Mouse (Mus musculus): ENCODE data around the gene Gm11146. TPM values are rescaled to one million over a fixed set of nuclear protein-coding genes. Genes with fewer than 3 reads are reported as not detected.

Gene Gm11146
- polyA plus RNA-seq (2016; fragmentation: Nextera tagmentation; extraction: Ambion mirVana): not detected in 2 replicates

GRCm38 (mm10) chr16:77601994-77602393, at the start of gene Gm11146:
TSS of gene Gm11146 (minus strand) at chr16:77602094.
- WGBS: 60% methylated on average over 1 of the region's 1 CpGs
- H3K27me3 ChIP-seq (replicated peaks): no peaks in the 10 kb centered on the region
- H3K4me3 ChIP-seq: no peak within 1 kb of the TSS
- no peak within 1 kb of the TSS for H3K4me2 ChIP-seq
- H3K36me3 ChIP-seq: peaks cover 11% of the 10 kb centered on the region
- H3K9me3 ChIP-seq (replicated peaks): no peaks in the 10 kb centered on the region
- no peak within 1 kb of the TSS for H3K27ac ChIP-seq (ENCODE audit: poor library complexity, severe bottlenecking)
- H3K9ac ChIP-seq: no peak within 1 kb of the TSS
- no peaks in the 10 kb centered on the region for H3K4me1 ChIP-seq (replicated peaks)
- no peak for ATAC-seq (ENCODE audit: insufficient number of reproducible peaks, low FRiP score)

DNA sequence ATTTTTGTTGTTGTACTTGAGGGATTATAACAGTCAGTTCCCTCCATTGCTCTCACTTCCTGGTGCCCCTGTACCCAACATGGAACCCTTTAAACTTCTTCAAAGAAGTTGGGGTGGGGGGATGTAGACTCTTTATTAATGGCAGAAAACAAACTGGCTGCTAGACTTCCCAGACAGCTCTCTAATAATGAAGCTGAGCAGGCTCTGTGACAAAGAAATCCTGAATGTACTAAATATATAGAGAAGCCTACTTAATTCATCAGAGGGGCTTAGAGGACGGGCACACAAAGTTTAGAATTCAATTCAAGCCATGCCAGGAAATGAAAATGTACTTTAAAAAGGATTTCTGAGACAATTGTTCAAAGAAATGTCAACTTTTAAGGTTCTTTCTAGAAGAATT, 48.7 kb upstream of the Gm11146 start:
- Histone ChIP-seq H3K4me3 (no peak overlapping the region), H3K27ac (ENCODE audit: poor library complexity, severe bottlenecking) (no peak overlapping the region), H3K9ac (no peak overlapping the region), H3K9me3 (replicated peaks) (no peaks in the 10 kb centered on the region), H3K4me1 (replicated peaks) (no peaks in the 10 kb centered on the region), H3K36me3 (no peaks in the 10 kb centered on the region), H3K27me3 (replicated peaks) (no peaks in the 10 kb centered on the region), H3K4me2 (no peak overlapping the region)
- no peak for ATAC-seq (ENCODE audit: insufficient number of reproducible peaks, low FRiP score)
- 64% methylated on average over 1 of the region's 1 CpGs for WGBS

GRCm38 (mm10) chr16:77649006-77649405, 47.1 kb upstream of the Gm11146 start:
- Histone ChIP-seq H3K4me2 (no peak overlapping the region), H3K9me3 (replicated peaks) (no peaks in the 10 kb centered on the region), H3K4me3 (no peak overlapping the region), H3K27me3 (replicated peaks) (no peaks in the 10 kb centered on the region), H3K27ac (ENCODE audit: poor library complexity, severe bottlenecking) (no peak overlapping the region), H3K36me3 (no peaks in the 10 kb centered on the region), H3K4me1 (replicated peaks) (peaks cover 3% of the 10 kb centered on the region), H3K9ac (no peak overlapping the region)
- ATAC-seq (ENCODE audit: insufficient number of reproducible peaks, low FRiP score): no peak
- 79% methylated on average over 2 of the region's 2 CpGs for WGBS

DNA sequence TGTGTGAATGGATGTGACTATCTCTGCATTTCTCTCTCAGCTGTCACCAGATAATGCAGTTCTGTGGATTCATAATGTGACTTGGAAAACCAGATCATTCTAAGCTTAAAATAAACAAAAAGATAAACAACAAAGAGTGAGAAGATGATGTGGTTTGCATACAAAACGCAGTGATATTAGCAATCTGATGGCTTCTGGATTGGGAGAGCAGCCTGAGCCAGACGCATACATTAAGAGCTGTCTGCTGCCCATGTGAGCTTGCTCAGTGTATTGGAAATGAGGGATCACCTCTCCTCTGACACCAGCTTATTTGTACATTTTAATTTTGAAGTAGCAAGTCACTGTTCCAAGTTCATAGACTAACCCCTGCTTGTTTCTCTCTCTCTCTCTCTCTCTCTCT, 46.3 kb upstream of the Gm11146 start:
- no peak overlapping the region for H3K9ac ChIP-seq
- WGBS: 70% methylated on average over 2 of the region's 2 CpGs
- no peak overlapping the region for H3K4me2 ChIP-seq
- no peaks in the 10 kb centered on the region for H3K36me3 ChIP-seq
- no peak overlapping the region for H3K27ac ChIP-seq (ENCODE audit: poor library complexity, severe bottlenecking)
- H3K4me3 ChIP-seq: no peak overlapping the region
- no peaks in the 10 kb centered on the region for H3K27me3 ChIP-seq (replicated peaks)
- no peak for ATAC-seq (ENCODE audit: insufficient number of reproducible peaks, low FRiP score)
- peaks cover 8% of the 10 kb centered on the region for H3K4me1 ChIP-seq (replicated peaks)
- no peaks in the 10 kb centered on the region for H3K9me3 ChIP-seq (replicated peaks)

DNA sequence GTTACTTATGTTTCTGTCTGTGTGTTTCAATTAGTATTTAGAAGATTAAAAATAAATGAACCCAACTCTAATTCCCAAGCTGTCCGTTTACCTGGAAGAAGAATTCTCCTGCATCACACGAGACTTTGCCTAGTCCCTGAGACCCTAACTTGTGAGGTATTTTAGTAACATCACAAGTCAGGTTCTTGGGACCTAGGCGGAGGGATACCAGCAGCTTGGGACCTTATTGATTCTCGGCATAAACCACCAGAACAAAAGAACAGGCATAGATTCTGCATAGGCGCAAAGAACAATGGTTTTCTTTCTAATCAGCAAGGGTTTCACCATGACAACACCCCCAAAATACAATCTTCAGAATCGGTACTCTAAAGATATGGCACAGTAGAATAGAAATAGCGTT, 44.3 kb upstream of the Gm11146 start:
- Histone ChIP-seq H3K27ac (ENCODE audit: poor library complexity, severe bottlenecking) (no peak overlapping the region), H3K4me2 (no peak overlapping the region), H3K27me3 (replicated peaks) (no peaks in the 10 kb centered on the region), H3K4me3 (no peak overlapping the region), H3K9ac (no peak overlapping the region), H3K36me3 (no peaks in the 10 kb centered on the region), H3K4me1 (replicated peaks) (peaks cover 11% of the 10 kb centered on the region), H3K9me3 (replicated peaks) (no peaks in the 10 kb centered on the region)
- 73% methylated on average over 7 of the region's 7 CpGs for WGBS
- no peak for ATAC-seq (ENCODE audit: insufficient number of reproducible peaks, low FRiP score)

GRCm38 (mm10) chr16:77644976-77645375, 43.1 kb upstream of the Gm11146 start:
- H3K36me3 ChIP-seq: no peaks in the 10 kb centered on the region
- no peak overlapping the region for H3K4me2 ChIP-seq
- H3K9me3 ChIP-seq (replicated peaks): no peaks in the 10 kb centered on the region
- H3K27ac ChIP-seq (ENCODE audit: poor library complexity, severe bottlenecking): no peak overlapping the region
- H3K9ac ChIP-seq: no peak overlapping the region
- no peak overlapping the region for H3K4me3 ChIP-seq
- peaks cover 11% of the 10 kb centered on the region for H3K4me1 ChIP-seq (replicated peaks)
- H3K27me3 ChIP-seq (replicated peaks): no peaks in the 10 kb centered on the region
- 50% methylated on average over 1 of the region's 1 CpGs for WGBS
- no peak for ATAC-seq (ENCODE audit: insufficient number of reproducible peaks, low FRiP score)

GRCm38 (mm10) chr16:77643871-77644720, 42.2 kb upstream of the Gm11146 start:
- H3K27ac ChIP-seq (ENCODE audit: poor library complexity, severe bottlenecking): peak overlapping the region; percentile 62
- WGBS: 5% methylated on average over 31 of the region's 31 CpGs
- peak overlapping the region; percentile 56 for H3K4me3 ChIP-seq
- no peaks in the 10 kb centered on the region for H3K9me3 ChIP-seq (replicated peaks)
- H3K4me1 ChIP-seq (replicated peaks): peaks cover 11% of the 10 kb centered on the region
- H3K36me3 ChIP-seq: no peaks in the 10 kb centered on the region
- H3K4me2 ChIP-seq: peak overlapping the region; percentile 82
- no peaks in the 10 kb centered on the region for H3K27me3 ChIP-seq (replicated peaks)
- peak overlapping the region; percentile 71 for H3K9ac ChIP-seq
- peak; percentile 78 for ATAC-seq (ENCODE audit: insufficient number of reproducible peaks, low FRiP score)

DNA sequence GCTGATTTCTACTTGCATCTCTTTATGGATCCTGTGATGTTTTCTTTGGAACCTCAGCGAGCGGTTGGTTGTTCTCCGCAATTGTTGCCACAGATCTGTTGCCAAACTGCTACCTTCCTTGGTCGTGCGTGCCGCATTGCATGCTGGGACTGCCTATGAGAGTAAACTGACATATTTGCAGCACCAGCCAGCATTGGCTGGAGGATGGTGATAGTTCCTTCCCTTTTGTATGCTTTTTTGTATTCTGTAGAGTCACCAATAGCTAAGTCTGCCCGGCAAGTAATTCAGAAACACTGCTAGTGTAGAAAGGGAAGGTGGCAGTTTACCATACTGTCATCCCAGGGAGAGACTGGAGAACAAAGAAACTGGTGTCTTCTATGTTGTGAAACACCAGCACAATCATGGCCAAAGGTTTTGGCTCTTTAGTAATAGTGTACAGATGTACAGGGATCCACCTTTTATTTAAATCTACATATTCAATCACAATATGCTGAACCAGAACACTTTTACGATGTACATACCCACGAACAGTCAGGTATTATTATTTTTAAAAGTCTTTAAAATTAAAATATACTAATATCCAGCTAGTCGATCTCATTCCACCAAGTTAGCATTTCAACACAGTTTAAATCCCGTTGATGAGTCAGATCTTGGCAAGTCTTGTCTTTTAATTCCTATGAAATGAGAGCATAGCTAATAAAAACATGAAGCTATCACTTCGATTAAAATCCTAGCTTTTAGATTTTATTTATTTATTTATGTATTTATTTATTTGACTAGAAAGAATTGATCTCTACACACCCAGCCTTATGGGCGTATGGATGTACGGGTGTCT, 41.4 kb upstream of the Gm11146 start:
- no peaks in the 10 kb centered on the region for H3K9me3 ChIP-seq (replicated peaks)

GRCm38 (mm10) chr16:77636497-77636896, 34.6 kb upstream of the Gm11146 start:
- WGBS: 64% methylated on average over 6 of the region's 6 CpGs

More for the DNA sequence above, 41.4 kb upstream of the Gm11146 start:
- peak overlapping the region; percentile 82 for H3K4me2 ChIP-seq
- no peaks in the 10 kb centered on the region for H3K27me3 ChIP-seq (replicated peaks)
- peak overlapping the region; percentile 56 for H3K4me3 ChIP-seq
- H3K4me1 ChIP-seq (replicated peaks): peaks cover 11% of the 10 kb centered on the region
- peak overlapping the region; percentile 75 for H3K27ac ChIP-seq (ENCODE audit: poor library complexity, severe bottlenecking)
- no peak for ATAC-seq (ENCODE audit: insufficient number of reproducible peaks, low FRiP score)
- H3K36me3 ChIP-seq: no peaks in the 10 kb centered on the region
- no peak overlapping the region for H3K9ac ChIP-seq
- WGBS: 71% methylated on average over 14 of the region's 14 CpGs

GRCm38 (mm10) chr16:77632315-77632881, 30.5 kb upstream of the Gm11146 start:
- Histone ChIP-seq H3K4me2 (no peak overlapping the region), H3K4me3 (no peak overlapping the region), H3K9ac (no peak overlapping the region), H3K9me3 (replicated peaks) (no peaks in the 10 kb centered on the region), H3K27ac (ENCODE audit: poor library complexity, severe bottlenecking) (no peak overlapping the region), H3K36me3 (0 out of 2 replicates have a peak, but pooled peaks cover 3% of the 10 kb centered on the region), H3K4me1 (replicated peaks) (0 out of 2 replicates have a peak, but pooled peaks cover 2% of the 10 kb centered on the region), H3K27me3 (replicated peaks) (no peaks in the 10 kb centered on the region)
- 87% methylated on average over 6 of the region's 6 CpGs for WGBS
- ATAC-seq (ENCODE audit: insufficient number of reproducible peaks, low FRiP score): no peak

More at GRCm38 (mm10) chr16:77636497-77636896, 34.6 kb upstream of the Gm11146 start:
- Histone ChIP-seq H3K4me1 (replicated peaks) (no peaks in the 10 kb centered on the region), H3K9me3 (replicated peaks) (no peaks in the 10 kb centered on the region), H3K4me2 (no peak overlapping the region), H3K9ac (no peak overlapping the region), H3K4me3 (no peak overlapping the region), H3K36me3 (no peaks in the 10 kb centered on the region), H3K27me3 (replicated peaks) (no peaks in the 10 kb centered on the region), H3K27ac (ENCODE audit: poor library complexity, severe bottlenecking) (no peak overlapping the region)
- no peak for ATAC-seq (ENCODE audit: insufficient number of reproducible peaks, low FRiP score)

DNA sequence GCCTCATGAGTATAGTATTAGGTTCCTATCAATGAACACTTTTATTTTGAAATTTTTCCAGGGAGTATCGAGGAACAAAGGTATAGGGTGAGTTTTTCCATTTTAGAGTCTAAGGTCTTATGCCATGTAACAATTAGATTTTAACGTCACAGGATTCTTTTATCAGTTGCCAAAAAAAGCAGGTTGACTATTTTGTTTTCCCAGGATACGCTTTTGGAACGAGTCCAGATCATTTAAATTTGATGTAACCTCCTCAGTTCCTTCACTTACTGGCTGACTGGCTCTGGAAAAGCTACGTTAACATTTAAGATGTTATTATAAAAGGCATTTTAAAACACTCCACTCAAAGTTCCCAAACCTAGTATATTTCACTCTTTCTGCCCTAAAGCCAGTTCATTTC, 20.8 kb upstream of the Gm11146 start:
- no peak overlapping the region for H3K4me3 ChIP-seq
- no peaks in the 10 kb centered on the region for H3K4me1 ChIP-seq (replicated peaks)
- H3K36me3 ChIP-seq: peaks cover 3% of the 10 kb centered on the region; the same call in 1 of the 2 replicates
- ATAC-seq (ENCODE audit: insufficient number of reproducible peaks, low FRiP score): no peak
- 48% methylated on average over 5 of the region's 5 CpGs for WGBS
- no peaks in the 10 kb centered on the region for H3K27me3 ChIP-seq (replicated peaks)
- H3K9ac ChIP-seq: no peak overlapping the region
- H3K27ac ChIP-seq (ENCODE audit: poor library complexity, severe bottlenecking): no peak overlapping the region
- no peak overlapping the region for H3K4me2 ChIP-seq
- no peaks in the 10 kb centered on the region for H3K9me3 ChIP-seq (replicated peaks)
